Mouse (Mus musculus): ENCODE results near the gene 4921504E06Rik.

Gene 4921504E06Rik

DNA sequence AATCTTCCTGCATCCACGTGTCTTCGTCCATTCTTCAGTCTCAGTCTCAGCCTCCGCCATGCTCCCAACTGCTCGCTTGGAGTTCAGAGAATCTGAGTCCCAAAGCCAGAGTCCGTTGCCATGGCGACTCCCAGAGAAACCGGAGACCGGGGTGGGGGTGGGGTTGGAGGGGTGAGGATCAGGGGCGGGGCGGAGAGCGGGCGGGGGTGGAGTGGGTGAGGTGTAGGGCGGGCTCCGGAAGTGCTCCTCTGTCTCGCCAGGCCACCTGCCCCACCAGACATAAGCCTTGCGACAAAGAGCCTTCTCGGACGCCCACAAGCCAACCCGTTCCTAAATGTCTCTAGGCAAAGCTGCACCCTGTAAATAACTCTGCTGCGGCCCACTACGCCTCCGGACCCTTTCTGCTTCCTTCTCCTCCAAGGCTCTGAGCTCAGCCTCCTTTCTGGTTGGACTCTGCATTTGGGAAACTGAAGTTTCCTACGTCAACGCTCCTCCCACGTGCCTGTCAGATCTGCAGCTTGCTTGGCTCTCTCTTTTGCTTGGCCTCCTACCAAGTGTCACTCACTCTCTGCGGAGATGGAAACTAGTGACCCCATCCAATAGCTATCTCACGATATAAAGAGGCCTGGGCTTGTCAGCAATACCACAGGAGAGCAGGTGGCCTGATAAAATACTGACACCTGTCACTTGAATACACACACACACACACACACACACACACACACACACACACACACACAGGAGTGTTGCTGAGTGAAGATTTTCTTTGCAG lies at the start of gene 4921504E06Rik:
Gene 4921504E06Rik (minus strand): TSS at position 94 of the 772 bp plus-strand sequence.
- DNase-seq (ENCODE audit: low spot score in 2 of 2), result peak; percentile 92 to 93

DNA sequence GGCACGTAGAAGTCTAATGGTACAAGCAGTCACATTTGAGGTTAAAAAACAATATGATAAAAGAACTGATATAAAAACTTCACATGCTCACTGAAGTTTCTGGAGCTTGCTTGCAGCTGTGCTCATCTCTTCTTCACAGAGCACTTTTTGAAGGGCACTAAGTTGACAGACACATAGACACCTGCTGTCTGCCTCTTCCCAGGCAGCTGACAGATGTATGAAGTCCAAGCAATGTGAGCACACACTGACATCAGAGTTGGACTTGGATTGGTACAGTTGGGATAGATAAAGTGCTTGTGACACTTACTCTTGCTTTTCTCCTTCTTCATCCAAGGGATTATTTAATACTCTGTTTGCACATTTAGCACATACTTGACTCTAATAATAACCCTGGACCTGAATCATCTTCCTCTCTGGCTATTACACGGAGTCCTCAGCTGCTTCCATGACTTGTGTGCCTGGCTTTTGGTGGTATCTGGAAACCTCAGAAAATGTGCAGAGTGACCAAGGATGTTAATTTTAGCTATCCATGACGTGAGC lies 47.7 kb upstream of the 4921504E06Rik start:
- no peak for DNase-seq (ENCODE audit: low spot score in 2 of 2)

DNA sequence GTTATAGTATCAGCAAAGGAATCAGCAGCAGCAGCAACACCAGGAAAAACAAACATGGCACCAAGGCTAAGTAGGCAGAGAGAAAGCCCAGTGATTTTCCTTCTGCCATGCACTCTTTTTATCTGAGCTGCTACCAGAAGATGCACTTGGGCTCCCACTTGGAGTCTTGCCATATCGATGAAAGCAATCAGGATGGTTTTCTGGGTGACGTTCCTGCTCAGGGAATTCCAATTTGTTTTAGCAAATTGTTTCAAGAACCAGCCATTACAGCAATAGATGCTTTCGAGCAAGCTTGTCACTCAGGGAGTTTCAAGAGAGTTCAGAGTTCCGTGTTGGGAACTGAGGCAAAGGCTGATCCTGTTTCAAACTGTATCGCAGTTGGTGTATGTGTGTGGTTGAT lies 47.1 kb upstream of the 4921504E06Rik start:
- no peak for DNase-seq (ENCODE audit: low spot score in 2 of 2)

DNA sequence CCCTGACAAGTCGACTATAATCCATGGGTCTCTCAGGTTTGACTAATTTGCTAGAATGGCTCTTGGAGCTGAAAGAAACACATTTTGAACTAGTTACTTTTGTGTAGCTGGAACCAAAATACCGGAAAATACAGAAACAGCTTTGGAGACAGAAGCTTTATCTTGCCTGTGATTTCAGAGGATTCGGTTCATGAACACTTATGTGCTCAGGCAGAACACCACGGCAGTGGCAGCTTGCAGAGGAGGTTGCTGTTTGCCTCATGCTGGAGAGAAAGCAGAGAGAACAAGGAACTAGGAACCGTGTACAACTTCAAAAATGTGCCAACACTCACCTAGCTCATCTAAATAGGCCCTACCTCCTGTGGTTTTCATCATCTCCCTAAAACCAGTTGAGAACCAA lies 46.1 kb upstream of the 4921504E06Rik start:
- peak; percentile 24 to 45 for DNase-seq (ENCODE audit: low spot score in 2 of 2)

DNA sequence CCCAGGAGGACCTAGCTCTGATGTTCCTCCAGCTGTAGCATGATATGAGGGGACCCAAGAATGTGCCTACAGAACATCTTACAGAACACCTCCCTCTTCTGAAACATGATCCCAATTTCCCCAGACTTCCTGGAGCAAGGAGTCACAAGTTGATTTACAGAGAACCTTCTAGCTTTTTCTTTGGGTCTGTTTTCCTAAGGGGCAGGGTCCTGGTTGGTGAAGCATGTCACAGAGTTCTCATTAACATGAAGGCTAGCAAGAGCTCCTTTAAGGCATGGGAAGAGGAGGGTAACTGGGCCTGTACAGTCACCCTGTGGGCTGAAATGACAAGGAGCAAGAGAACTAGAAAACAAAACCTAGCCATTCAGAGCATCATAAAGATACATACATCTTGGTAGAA lies 43.3 kb upstream of the 4921504E06Rik start:
- no peak for DNase-seq (ENCODE audit: low spot score in 2 of 2)

DNA sequence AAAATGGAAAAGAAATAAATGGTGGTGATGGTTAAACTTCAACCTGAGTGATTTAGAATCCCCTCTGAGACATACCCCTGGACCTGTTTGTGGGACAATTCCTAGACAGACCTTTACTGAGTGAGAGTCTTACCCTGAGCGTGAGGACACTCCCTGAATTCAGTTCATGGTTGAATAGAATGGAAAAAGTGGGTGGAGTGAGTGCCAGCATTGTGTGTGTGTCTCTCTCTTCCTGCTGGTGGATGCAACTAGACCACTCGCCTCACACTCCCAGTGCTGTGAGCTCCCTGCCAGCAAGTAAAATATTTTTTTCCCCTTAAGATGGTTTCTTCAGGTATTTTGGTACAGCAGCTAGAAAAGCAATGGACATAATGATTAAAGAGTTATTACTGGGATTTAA lies 42.7 kb upstream of the 4921504E06Rik start:
- no peak for DNase-seq (ENCODE audit: low spot score in 2 of 2)

DNA sequence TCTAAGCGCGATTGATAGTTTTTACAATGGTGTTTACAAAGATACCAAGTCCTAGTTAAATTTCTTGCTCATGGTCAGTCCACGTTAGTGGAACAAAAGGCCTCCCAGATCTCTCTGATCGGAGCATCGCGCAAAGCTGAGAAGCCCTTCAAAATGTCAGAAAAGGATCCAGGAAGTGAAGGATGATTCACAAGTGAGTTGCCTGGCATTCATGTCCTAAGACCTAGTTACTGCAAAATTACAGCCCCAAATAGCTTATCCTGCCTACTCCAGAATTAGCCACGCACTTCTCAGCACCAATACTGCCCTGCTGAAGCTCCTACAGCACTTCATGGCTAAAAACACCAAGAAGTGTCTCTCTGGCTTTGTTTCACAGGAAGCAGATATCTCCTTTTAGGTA lies 41.1 kb upstream of the 4921504E06Rik start:
- DNase-seq (ENCODE audit: low spot score in 2 of 2), result no peak

DNA sequence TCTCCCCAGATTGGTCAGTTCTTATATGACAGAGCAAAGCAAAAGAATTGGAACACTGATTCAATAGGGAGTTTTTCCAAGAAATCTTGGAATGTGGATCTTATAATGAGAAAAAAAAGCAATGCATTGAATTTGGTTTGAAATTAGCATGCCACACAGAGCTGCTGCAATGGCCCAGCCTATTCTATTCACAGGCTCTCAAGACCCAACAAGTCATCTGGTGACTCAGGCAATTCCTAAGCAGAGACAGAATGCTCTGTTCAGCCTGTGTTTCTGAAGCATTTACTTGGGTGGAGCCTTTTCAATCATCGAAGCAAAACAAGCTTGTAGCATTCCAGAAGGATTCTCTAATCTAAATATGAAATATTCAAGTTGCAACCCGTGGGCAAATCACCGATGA lies 26.1 kb upstream of the 4921504E06Rik start:
- no peak for DNase-seq (ENCODE audit: low spot score in 2 of 2)

DNA sequence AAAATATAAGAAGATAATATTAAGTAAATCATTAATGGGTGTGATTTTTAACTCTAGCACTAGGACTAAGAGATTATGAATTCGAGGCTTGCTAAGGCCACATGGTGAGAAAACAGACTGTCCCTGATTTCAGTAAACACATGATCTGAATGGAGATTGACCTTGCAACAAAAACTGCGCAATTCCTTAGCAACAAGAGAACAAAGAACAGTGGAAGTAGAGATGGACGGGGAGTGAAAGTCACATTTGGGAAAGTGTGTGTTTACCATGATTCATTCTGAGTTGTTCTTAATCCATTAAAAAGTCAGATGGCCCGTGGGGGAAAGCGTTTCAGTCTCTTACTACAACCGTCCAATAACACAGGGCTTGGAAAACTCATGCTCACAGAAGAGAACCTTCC lies 25.5 kb upstream of the 4921504E06Rik start:
- DNase-seq (ENCODE audit: low spot score in 2 of 2), result no peak

DNA sequence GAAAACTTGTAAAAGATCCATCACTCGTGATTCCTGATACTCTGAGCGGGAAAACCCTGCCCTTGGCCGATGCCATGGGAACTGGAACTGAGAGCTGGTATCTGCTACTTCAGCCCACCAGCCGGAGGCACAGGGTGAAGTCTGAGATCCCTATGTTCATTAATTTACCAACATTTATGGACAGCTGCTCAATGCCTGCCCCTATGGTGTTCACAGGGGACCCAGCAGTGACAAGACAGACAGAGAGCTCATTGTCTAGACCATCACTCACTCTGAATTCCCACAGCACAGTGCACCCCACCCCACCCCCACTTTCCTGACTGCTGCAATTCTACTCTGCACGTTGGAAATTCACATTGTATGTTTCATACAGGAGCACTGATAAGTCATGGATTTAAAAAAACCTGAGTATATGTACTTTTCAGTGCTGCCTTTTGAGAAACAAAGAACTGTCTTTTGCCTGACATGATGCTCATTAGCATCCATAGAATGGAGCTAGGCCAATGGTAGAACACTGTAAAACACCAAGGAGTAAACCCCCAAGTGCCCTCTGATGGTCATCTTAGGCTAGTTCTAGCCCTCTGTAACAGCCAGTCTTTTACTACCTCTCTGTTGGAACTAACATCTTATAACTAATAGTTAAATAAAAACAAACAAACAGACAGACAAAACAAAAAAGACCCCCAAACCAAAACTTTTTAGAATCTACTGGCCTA lies 8.6 kb upstream of the 4921504E06Rik start:
- no peak for DNase-seq (ENCODE audit: low spot score in 2 of 2)

DNA sequence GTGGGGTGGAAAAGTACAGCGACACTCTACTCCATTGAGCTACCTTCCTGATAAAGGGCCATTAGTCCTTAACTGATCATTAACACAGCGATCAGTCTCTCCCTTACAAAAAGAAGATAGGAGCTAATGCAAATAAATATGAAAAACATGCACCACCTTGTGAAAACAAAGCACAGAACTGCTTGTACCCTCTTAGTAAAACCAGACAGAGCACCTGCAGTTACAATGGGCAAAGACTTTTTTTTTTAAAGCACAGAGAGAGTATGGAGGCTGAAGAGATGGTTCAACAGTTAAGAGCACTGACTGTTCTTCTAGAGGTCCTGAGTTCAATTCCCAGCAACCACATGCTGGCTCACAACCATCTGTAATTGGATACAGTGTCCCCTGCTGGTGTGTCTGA lies 6.9 kb upstream of the 4921504E06Rik start:
- DNase-seq (ENCODE audit: low spot score in 2 of 2), result no peak

DNA sequence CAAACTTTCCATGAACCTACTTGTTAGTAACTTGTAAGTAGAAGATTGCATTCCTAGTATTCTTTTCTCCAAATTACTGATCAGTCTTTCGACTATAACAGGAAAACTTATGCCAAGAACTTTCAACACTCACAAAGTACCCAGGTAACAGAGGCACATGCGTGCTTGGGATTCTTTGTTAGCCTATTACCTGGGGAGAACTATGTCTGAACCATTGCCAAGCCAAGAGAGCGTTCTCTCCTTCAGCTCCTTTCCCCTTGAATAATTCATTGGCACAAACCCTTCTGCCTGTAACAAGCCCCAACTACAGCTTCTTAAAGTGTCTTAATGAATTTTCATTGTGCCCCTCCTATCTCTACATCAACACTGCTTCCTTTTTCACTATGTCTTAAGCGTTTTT lies 6.4 kb upstream of the 4921504E06Rik start:
- no peak for DNase-seq (ENCODE audit: low spot score in 2 of 2)

DNA sequence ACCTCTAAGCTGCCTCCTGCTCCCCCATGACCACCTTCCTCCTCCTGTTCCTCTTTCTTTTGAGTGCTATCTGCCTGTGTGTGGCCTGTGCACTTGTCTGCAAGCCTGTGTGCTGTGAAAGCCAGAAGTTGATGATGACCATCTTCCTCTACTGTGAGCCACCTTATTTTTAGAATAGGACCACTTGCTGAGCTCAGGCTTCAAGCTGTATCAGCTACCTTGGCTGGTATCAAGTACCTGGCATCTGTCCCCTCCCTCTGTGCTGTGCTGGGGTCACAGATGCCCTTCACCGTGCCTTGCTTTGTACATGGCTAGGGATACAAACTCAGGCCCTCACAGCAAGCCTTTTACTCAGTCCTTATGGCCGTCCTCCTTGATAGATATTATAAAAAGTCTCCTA lies 2.3 kb downstream of the 4921504E06Rik start:
- no peak for DNase-seq (ENCODE audit: low spot score in 2 of 2)

DNA sequence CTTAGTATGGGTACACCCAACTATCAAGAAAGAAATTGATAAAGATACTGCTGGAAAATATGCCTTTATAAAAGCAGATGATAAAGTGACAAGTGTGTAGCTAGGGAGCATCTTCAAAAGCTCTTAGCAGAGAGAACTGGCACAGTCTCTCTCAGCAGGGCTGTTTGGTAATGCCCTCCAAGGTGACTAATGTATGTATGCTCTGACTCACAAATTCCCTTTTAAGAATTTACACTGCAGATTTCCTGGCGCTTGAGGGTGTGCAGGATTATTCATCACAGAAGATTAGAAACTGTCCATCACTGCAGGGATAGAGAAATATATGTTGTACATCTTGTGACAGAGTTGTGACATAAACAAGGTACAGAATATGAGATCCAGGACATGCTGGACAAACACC lies 12.8 kb downstream of the 4921504E06Rik start:
- peak; percentile 23 to 26 for DNase-seq (ENCODE audit: low spot score in 2 of 2)

DNA sequence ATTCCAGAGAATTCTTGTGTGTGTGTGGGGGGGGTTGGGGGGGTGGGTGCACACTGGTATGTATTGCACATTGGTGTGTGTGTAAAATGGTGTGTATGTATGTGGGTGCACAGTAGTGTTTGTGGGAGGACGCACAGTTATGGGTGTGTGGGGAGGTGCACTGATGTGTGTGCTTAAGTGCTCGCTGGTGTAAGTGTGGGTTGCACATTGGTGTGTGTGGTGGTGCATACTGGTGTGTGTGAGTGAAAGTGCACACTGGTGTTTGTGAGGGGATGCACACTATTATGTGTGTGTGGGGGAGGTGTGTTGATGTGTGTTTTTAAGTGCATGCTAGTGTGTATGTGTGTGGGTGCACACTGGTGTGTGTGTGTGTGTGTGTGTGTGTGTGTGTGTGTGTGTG lies 24.3 kb downstream of the 4921504E06Rik start:
- DNase-seq (ENCODE audit: low spot score in 2 of 2), result no peak

DNA sequence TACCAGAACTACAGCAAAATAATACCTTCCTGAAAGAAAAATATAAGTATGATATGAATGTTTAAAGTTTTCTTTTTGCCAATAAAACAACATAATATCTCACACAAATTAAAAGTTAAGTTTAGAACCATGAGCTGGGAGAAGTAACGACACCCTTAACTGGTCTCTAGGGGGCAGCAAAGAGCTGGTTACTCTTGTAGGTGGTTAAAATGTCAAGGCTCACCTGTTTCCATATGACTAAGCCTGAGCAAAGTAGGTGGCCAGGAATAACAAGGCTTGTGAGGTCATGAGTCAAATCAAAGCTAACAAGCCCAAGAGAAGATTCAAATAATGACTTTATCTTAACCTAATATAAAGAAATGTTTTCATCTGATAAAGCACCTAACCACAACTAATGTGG lies 24.9 kb downstream of the 4921504E06Rik start:
- DNase-seq (ENCODE audit: low spot score in 2 of 2), result peak; percentile 68 to 81

DNA sequence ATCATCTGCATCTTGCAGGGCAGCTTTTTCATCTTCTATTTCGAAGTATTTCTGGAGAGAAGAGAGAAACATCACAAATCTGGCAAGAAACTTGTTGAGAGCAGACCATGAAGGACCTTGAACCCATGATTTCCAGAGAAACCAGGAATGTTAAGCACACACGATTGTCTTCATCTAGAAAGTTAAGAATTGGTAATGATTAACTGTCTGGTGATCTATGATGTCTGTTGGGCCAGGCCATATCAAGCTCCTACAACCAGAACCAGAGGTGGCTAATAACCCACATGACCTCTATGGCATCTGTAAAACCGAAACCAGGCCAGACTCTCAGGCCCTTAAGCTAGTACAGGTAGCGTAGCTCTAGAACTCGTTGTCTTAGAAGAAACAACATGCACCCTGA lies 29.6 kb downstream of the 4921504E06Rik start:
- DNase-seq (ENCODE audit: low spot score in 2 of 2), result no peak

DNA sequence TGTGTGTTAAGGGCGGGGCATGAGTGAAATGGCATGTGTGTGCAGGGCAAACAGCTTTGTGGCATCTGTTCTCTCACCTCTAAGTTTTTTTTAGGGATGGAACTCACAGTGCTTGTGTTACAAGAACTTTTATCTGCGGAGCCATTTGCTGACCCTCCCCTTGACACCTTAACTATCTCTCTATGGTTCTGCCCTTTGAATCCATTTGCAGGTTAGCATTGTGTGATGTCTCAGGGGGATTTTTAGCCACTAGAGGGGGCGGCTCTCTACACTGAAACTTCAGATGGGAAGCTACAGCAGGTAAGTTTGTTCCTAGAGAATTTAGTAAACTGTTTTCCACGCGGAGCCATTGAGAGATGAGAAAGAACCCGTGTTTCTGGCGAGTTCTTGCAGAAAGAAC lies 32.1 kb downstream of the 4921504E06Rik start:
- peak; percentile 44 to 64 for DNase-seq (ENCODE audit: low spot score in 2 of 2)

DNA sequence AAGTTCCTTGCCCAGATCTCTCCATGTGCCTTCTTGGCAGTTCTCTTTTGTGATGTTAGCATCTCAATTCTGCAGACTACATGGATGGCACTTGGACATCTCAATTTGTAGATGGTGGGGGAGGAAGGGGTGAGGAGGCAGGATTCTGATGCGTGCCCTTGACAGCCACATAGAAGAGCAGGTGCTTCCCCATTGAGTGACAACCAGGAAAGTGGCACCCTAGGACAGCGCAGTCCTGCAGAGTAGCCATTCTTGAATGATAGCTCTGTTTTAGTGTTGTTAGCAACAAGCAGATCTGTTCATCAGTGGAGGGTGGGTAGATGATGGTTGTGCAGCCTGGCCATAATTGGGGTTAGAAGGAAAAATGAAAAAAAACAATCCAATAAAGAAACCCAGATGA lies 33.1 kb downstream of the 4921504E06Rik start:
- no peak for DNase-seq (ENCODE audit: low spot score in 2 of 2)

DNA sequence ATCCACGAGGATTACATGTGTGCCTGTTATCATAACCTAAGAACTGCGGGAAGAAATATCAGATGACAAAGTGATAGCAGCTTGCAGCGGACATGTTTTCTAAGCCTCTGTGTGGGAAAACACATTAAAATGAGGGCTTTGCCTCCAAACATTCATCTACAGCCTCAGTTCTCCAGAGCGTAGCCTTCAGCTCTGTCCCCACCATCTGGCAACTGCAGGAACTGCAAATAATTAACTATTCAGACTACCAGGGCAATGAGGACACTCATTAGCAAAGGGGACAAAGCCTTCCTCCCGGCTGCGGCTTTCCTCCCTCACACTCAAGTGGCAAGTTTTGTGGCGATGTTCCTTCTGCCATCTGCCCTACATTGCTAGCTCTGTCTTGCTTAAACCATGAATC lies 33.9 kb downstream of the 4921504E06Rik start:
- DNase-seq (ENCODE audit: low spot score in 2 of 2), result peak; percentile 80 to 83

DNA sequence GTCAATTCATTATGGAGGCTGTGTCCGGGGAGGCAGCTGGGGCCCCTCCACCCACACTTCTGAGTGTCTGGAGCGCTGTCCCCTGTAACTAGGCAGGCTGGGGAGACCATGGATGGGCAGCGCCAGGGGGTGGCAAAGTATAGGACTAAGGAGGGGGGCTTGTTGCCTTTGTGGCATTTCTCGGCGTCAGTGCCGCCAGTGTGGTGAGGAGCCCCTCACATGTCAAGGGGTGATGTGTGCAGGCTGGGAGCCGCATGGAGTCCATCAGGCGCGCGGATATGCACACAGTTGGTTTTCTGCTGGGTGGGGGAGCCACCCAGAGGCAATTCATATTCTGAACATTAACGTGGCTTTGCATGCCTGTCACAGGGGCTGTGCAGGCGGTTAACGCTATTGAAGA lies 35.8 kb downstream of the 4921504E06Rik start:
- no peak for DNase-seq (ENCODE audit: low spot score in 2 of 2)

DNA sequence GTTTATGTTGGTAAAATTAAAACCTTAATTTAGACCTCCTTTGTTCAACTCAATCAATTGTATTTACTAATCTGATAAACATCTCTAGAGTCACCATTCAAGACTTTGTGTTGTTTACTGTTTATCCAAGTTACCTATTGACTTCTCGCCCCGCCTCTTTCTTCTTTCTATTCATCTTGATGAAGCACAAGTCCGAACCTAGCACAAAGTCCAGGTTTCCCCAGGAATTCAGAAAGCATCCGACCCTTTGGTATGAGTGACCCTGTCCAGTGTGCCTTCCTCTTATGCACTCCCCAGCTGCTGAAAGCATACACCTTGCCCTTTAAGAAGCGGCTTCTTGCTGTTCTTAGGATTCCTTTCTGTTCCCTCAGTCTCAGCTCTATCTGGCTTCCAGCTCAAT lies 41.3 kb downstream of the 4921504E06Rik start:
- DNase-seq (ENCODE audit: low spot score in 2 of 2), result no peak

DNA sequence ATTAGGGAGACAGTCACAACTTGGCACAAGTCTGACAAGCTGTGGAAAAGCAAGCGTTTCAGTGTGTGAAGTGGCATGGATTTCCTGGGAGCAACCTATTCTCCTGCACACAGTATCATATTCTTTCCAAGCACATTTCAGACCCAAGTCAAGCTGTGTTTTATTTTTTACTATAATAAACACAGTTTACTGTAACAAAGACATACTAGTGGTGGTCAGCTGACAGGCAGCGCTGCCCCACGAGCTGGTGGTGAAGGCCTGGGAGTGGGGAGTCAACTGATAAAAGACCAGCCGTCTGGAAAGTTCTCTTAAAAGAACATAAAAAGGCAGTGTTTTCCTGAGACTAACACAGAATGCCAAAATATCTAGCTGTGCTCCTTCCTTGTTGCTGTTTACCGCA lies 42.7 kb downstream of the 4921504E06Rik start:
- DNase-seq (ENCODE audit: low spot score in 2 of 2), result no peak

All from right cerebral cortex, adult 2 months (tissue).